Mouse (Mus musculus) thymus, adult 18-20 months (tissue): Measurements from ENCODE around the gene Proser1.

Source experiments
- DNase-seq, 2 experiments: peaks; one replicate each; pipeline ENCODE4 v3.0.0; 2022; ENCODE audit warnings: mixed read lengths in 2 of 2

The Proser1 gene

DNA sequence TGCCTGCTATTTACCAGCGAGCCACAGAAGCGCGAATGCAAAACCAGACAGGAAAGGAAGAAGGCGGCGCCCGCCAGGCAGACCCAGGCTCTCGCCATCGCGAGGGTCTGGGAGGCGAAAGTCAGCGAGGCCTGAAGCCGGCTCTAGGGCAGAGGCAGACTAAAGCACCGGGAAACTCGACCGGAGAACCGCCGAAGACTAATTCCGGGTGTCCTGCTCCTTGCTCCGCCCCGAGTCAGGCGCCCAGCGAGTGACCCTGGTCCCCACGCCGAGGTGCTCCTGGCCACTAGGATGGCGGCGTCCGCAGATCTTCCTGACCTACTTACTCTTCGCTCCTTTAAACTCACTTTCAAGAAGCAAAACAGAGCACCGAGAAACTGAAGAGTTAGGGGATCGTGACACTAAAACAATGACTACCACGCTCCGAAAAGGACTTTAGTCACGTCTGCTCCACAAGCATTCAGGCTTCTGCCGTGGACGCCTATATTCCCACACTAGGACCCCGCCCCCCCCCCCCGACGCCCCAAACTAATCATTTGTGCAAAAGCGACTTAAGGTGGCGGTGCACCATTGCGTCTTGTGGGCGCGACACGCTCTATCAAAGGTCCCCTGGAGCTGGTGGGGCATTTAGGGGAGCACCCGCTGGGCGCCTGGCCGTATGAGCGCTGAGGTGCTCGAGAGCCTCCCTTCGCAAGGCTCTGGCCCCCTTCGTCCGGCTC is at the start of gene Proser1, which contains the start of gene Nhlrc3:
Proser1 (plus strand) TSS at position 621 of the 719 bp plus-strand sequence.
Nhlrc3 (minus strand) TSS at position 287 of the 719 bp plus-strand sequence.
- peak; percentile 86 to 89 for DNase-seq

DNA sequence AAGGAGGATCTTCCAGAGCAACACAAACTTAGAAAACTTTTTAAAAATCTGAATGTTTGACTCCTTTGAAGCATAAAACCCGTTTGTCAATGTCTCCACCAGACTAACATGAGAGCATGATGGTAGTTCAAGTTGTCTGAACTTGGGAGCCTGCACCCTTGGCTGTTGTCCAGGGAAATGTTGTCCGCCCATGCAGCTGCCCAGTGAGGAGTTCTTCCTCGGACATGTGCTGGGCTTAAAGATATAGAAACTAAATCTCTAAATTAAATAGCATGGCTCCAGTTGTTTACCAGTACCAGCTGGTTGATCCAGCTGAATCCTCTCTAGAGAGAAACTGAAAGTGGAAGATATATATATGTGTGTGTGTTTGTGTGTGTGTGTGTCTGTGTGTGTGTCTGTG is 49.5 kb upstream of the Proser1 start:
- DNase-seq, result no peak

DNA sequence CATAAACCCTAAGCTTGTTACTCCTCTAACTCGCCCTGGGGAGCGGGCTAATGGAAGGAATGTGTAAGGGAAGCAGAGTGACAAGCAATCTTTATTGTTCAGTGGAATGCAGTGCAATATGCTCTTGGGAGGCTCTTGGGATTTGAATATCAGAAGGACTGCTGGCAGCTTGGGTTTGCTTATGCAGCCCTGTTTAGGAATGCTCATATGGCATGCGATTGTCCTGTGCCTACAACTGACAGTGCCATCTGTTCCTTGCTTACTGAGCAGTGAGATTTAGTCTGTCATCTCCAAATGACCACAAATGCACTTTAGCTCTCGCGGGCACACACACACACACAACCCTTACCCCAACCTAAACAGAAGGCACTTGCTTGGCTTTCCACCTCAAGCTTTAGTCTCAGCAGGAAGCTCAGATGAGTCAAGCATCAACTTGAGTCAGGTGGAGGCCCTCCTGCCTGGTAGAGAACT is 47.4 kb upstream of the Proser1 start:
- no peak for DNase-seq

DNA sequence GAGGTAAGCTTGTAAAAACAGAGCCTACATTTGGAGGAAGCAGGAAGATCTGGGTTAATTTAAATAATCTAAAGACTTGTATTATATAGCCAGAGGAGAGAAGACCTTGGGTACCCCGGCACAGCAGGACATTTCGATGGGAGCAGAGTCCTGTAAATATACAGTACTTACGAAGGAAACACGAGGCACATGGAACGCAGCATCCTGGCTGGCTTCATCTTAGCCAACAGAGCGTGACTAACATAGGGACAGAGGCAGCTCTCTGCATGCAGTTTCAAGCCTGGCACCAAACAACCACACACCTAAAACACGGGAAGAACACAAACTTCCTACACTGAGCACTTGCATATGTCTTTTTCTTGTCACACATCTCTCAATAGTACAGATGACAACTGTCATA is 45.8 kb upstream of the Proser1 start:
- DNase-seq, result no peak

DNA sequence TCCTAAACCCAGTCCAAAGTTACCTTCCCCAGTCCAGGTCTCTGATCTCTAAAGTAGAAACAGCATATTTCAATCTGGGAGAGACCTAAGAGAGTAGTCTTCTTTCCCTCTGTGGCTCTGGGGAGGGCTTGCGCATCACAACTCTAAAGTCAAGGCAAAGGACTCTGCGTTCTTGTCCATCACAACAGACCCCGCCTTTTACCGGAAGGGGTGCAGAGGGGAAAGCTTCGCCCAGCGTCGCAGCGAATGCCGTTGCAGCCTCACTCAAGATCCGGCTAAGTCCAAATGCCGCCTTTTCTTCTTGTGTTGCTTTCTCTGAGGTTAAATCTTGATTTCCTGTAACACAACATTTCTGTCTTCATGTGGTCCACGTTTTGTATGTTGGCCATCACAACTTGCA is 41.8 kb upstream of the Proser1 start:
- no peak for DNase-seq

DNA sequence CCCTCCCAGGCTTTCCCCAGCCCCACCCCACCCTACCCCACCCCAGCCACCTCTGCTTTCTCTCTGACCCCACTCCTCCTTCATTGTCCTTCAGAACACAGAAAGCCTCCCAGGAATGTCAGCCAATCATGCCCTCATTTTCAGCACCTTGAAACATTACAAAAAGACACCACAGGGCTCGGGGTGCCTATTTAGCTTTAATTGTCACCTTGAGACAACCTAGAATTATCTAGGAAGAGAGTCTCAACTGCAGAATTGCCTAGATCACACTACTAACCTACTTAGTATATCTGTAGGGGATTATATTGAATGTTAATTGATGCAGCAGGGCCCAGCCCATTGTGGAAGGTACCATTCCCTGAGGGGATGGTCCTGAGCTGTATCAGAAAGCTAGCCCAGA is 40.8 kb upstream of the Proser1 start:
- DNase-seq, result no peak

DNA sequence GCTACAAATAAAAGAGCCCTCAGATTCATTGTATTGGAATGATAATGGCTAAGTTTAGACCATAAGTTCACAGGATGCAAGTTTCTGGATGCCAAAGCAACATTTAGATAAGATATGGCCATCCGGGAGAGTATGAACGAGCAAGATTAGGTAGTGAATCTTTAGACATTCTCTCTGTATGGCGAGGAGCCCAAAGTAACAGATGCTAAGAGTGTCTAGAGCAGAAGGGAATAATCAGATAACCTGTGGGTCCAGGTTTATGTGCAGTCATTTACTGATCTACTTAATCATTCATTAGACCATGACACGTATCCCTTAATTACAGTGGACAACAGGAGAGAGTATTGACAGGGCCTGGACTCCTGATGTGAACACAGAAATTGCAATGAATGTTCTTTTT is 39.9 kb upstream of the Proser1 start:
- DNase-seq, result no peak

DNA sequence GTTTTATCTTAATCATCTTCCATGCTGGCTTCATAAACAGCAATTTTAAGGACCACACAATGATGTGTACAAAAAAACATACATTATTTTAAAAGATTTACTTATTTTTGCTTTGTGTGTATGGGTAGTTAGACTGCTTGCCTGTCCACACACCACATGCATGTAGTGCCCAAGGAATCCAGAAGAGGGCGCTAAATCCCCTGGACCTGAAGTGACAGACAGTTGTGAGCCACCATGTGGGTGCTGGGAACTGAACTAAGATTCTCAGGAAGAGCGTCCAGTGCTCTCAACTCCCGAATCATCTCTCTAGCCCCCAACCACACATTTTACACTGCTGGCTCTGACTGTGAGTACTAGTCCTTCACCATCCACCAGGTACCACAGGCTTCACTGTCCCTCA is 28.9 kb upstream of the Proser1 start:
- no peak for DNase-seq

DNA sequence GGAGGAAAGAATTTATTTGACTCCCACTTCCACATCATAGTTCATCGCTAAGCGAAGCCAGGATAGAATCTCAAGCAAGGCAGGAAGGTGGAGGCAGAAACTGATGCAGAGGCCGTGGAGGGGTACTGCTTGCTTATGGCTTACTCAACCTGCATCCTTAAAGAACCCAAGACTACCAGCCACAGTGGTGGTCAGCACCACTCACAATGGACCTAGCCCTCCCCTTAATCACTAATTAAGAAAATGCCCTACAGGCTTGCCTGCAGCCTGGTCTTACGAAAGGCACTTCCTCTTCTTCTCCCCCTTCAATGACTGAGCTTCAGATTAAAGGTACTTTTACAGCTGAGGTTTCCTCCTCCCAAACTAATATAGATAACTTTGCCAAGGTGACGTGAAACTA is 26.9 kb upstream of the Proser1 start:
- no peak for DNase-seq

DNA sequence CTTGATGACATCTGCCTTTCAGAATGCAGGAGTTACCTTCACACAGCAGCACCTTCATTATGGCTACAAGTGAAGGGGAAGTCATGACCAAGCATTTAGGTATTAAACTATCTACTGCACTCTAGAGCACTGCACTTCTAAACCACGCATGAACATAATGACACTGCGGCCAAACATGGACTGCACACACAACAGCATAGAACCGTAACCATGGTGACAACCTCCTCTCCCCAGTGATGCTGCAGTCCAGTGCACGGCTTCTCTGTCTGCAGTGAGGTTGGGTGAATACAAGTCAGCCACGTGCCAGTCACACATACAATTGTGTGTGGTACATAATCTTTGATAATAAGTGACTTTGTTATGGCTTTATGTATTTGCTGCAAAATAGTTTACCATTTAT is 17.9 kb upstream of the Proser1 start:
- no peak for DNase-seq

DNA sequence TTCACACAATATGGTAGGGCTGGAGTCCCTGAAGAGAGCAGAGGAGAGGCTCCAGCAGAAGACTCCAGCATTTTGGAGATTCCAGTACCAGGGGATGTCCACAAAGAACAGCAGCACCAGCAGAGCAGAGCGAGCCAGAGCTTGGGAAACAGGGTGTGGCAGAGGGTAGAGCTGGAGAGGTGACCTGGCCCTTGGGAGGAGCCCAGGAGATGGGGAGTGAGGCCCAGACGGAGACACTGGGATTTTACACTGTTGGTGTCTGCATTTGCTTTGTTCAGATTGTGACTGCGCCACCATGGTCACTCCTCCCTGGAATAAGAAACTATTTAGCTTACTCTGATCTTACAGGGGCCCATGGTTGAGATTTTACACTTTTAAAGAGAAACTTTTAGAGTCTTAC is 16.7 kb upstream of the Proser1 start:
- DNase-seq, result no peak

DNA sequence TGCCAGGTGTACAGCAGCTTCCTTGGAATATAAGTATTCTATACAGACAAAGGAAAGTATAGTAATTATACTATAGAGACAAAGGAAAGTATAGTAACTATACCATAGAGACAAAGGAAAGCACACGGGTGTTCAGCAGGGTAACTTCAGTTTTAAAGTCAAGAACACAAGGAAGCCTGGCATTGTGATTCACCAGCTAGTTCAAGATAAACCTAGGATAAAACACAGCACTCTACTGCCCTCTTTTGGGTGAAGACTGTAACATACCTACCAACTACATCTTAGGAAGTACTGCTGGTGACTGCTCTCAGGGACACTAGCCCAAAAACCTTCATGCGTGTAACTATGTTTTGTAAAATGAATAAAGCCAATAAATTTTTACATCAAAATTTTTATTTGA is 15.3 kb upstream of the Proser1 start:
- no peak for DNase-seq

DNA sequence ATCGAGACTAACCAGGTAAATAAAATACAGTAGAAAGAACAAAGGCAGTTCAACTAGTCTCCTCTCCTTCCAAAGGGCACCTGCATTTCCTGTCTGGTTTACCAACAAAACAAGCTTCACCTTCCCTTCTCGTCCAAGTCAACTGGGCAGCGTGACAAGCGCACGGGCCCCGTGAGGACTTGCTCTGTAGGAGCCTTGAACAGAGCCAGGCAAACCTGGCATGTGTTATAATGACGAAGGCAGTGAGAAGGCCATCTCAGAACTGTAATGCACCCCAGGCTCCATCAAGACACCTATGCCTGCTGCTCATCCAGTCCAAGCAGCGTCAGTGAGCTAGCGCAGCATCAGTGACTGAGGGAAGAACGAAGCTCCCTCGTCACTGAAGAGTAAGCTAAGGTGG is 12.8 kb upstream of the Proser1 start:
- DNase-seq, result no peak

DNA sequence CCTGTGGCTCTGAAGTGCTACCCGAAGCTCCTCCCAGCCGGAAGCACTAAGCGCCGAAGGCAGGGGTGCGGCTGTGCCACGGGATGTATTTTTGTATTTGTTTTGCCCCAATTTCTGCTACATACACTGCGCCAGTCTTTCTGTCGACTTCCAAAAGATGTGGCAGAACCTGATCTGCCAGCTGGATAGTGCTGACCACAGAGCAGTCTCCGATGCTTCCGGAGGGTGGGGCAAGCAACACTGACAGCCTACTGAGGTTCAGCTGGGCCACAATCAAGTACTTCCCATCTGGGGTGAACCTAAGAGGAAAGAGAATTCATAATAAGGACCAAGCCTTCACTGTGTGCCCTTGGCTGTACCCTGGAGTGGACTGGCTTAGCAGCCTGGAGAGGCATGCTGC is 11.1 kb upstream of the Proser1 start:
- DNase-seq, result no peak

DNA sequence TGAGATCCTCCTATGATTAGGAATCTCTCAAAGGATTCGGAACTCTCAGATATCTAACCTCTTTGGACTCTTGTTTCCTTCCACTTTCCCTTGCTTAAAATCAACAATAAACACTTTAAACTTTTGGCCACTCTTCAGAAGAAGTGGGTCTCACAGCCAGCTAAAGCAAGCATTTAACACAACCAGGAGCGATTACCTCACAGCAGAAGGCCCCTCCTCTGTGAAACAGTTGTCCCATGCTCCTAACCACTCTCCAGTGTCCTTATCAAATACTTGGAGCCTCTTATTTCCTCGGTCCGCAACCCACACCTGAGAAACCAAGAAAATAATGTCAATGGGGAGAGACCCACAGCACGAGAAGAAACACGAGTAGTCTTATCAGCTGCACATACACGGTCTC is 10.1 kb upstream of the Proser1 start:
- DNase-seq, result no peak

DNA sequence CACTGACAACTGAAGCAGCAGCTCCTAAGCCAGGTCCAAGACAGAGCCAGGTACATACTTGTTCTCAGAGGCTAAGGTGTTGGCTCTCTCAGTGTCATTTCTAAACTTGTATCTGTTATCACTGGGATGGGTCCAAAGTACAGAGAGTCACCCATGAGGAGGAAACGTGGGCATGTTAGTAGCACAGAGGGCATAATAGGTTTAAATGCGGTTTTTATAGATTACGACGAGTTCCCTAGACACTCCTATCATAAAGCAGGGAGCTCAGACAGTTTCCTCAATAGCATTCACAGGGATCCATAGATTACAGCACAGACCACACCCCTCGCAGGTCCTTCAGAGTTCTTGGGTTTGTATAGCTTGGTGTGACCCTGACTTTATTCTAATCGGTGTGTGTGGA is 9.5 kb upstream of the Proser1 start:
- DNase-seq, result no peak

DNA sequence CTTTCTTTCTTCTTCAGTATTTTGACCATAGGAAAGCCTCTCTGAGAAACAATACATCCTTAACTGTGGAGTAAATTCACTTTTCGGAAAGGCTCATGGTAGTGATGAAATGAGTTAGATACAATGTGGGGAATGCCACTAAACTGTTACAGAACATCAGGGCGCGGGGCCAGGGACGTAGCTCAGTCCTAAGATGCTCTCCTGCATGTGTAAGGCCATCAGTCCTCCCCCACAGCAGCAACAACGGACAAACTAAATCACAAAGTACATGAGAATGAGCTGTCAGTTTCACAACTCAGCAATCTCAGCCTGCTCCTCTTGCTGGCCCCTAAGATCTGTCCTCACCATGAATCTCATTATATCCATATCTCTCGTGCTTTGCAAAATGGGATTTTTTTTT is 8.9 kb upstream of the Proser1 start:
- no peak for DNase-seq

DNA sequence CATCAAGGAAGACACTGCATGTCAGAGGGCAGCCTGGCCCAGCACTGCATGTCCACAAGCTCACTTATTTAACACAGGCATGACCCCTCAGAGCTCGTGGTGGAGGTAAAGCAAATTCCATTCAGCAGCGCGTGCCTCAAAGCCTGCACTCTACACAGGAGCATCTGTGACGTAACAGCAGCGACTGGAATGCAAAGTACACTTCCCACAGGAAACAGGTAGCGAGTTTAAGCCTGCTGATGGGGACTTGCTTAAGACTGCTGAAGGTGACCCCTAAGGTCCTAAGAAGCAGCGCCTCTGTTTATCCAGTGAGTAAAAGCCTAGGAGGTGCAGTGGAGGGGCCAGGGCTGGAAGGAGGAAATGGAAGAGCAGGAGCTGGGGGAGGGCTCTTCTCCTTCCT is 8.5 kb upstream of the Proser1 start:
- no peak for DNase-seq

DNA sequence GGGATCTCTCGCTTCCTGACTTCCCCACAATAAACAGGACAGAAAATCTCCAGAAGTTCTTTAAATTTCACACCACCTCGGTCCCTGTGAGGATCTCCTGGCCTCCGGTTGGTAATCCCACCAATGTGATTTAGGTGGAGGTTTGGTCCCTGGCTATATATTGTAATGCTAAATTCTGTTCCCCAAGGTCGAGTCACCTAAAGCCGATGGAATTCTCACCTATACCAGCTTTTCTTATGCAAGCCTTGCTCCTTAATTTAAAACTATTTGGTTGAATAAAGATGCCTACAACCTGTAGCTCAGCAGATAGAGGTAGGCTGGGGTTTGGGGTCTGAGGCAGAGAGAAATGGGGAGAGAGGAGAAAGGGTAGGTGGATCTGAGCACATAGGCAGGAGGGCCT is 5.7 kb upstream of the Proser1 start:
- DNase-seq, result no peak

DNA sequence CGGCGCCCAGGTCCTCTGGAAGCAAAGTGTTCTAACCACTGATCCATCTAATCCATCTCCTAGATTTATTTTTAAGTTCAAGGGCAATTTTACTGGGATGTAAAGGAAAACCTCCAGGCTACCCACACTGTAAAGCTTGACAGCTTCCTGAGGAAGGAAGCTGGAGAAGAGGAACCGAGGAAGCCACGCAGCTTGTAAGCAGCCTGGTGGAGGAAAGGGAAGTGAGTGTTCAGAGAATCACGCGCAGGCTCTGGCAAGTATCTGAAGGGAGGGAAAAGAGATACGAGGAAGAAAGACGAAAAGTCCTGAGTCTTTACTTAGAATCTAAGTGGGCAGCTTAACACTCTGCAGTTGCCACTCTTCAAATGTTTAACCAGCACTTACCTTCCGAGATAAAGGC is 3.4 kb upstream of the Proser1 start:
- DNase-seq, result no peak

DNA sequence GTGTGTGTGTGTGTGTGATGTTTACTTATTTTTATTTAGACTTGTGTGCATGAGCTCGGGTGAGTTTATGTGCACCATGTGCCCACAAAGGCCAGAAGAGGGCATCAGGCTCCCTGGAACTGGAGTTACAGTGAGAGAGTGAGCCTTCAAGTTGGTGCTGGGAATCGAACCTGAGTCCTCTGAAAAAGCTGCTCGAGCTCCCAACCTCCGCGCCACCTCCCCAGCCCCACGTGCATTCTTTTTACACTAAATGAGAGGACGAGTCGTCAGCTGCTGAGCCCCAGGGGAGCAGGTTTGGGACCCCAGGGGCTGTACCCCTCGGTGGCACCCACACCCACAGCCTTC is 793 bp upstream of the Proser1 start:
- DNase-seq, result no peak

DNA sequence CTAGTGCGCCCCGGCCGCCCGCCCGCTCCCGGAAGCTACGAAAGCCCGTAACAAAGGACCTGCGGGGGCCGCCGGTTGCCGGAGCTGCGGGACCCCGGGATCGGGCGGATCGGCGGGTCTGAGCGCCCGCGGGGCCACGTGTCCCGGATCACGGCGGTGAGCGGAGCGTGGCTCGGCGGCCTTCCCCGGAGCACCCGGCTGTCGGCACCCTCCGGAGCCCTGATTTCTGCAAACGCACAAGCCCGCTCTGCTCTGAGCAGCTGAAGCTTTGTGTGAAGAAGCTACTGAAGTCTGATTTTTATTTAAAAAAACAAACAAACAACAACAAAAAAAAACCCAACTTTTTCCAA is 274 bp downstream of the Proser1 start:
- DNase-seq, result no peak

DNA sequence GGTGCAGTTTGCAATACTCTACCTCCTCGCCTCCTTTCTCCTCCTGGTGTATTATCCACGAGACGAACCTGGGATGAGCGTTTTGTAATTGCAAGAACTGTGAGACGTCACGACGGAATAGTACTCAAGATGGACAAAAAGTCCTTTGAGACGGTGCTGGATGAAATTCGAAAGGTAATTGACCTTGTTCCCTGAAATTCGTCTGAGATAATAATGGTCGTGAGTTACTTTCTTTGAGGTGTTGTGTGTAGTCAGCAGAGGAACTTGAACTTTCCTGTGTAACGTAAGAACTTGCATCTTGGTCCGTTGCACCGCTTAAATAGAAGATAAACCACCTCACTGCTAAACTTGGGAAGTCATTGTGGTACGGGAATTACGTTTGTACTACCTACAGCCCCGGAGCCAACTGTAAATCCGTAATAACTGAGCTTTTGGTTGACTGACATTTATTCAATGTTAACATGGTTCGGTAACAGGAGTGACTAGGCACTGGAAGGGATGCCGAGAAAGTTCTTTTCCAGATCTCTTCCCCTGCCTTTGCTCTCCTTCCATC is 756 bp downstream of the Proser1 start:
- DNase-seq, result no peak

DNA sequence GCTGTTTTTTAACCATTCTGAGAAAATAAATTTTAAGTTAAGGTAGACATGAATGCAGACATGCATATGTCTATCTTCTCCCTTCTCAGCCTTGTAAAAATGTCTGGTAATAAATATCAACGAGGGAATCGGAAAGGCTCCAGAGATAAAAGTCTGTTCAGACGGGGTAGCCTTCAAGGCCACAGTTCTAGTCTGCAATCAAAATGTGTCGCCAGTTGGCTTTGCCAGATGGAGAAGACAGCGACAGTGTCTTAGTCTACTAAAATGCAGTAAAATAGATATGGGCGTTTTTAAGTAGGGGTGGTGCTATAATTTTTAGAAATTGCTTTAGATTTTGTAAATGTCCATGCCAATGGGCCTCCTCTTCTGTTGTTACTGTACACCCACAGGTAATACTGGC is 1.9 kb downstream of the Proser1 start:
- DNase-seq, result no peak

DNA sequence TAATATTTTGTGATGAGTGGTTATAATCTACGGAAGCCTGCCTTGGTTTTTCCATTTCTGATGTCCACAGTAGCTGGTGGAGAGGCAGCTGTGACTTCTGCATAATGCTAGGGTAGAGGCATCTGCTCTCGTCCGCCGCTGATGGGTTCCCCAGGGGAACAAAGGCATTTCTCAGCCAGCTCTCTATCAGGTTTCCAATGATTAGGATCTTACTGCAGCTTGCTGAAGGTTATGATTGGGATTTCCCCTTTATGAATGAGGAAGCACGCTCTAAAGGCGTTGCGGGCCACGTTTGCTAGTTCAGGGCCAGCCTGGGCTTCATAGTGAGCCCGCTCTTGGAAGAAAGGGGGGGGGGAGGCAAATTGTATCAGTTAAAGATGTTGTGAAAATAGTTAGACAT is 3.0 kb downstream of the Proser1 start:
- no peak for DNase-seq
